Mouse (Mus musculus) hindbrain, embryonic 13.5 days (tissue): ENCODE data around the gene Uhrf1. TPM values are rescaled to one million over a fixed set of nuclear protein-coding genes. Genes with fewer than 3 reads are reported as not detected.

Experiments used
- ATAC-seq: fragments of 200-750 bp; cut with Nextera tagmentation; 2 replicates; pipeline ENCODE4 v1.8.0; 2017; ENCODE audit warnings: moderate TSS enrichment; ENCODE audit not compliant: low FRiP score
- H3K27ac ChIP-seq: fragments of 300-500 bp; sonication (generic); 2 replicates; pipeline ENCODE4 v1.5.1; 2015; ENCODE audit warnings: inconsistent platforms, mild to moderate bottlenecking, moderate library complexity
- H3K27me3 ChIP-seq: fragments of 300-500 bp; sonication (generic); 2 replicates; pipeline ENCODE4 v1.6.1; 2015; ENCODE audit warnings: mild to moderate bottlenecking, inconsistent platforms
- H3K36me3 ChIP-seq: fragments of 300-500 bp; sonication (generic); 2 replicates; pipeline ENCODE4 v1.6.1; 2015; ENCODE audit warnings: mild to moderate bottlenecking, inconsistent platforms
- H3K4me1 ChIP-seq: fragments of 300-500 bp; sonication (generic); replicated peaks from 2 replicates; pipeline ENCODE4 v1.6.1; 2015; ENCODE audit warnings: inconsistent platforms
- H3K4me2 ChIP-seq: fragments of 300-500 bp; sonication (generic); 2 replicates; pipeline ENCODE4 v1.6.1; 2015; ENCODE audit warnings: inconsistent platforms, mild to moderate bottlenecking, moderate library complexity
- H3K4me3 ChIP-seq: fragments of 300-500 bp; sonication (generic); 2 replicates; pipeline ENCODE4 v1.5.1; 2015; ENCODE audit warnings: mild to moderate bottlenecking, inconsistent platforms
- H3K9ac ChIP-seq: fragments of 300-500 bp; sonication (generic); 2 replicates; pipeline ENCODE4 v1.6.1; 2015; ENCODE audit warnings: mild to moderate bottlenecking, inconsistent platforms
- H3K9me3 ChIP-seq: fragments of 300-500 bp; sonication (generic); 2 replicates; pipeline ENCODE4 v1.6.1; 2016; ENCODE audit warnings: inconsistent platforms
- WGBS: fragments of 180-500 bp; shearing (Covaris S2); methylation state at CpG from one replicate; pipeline ENCODE4 v1.1.7; 2015; 5-methylcytosine and 5-hydroxymethylcytosine counted together
- polyA plus RNA-seq: library from polyadenylated mRNA; unstranded; fragments of >200 nt; fragmentation: Nextera tagmentation; extraction: Ambion mirVana; gene quantifications from 2 replicates; pipeline ENCODE4 v1.2.1, GENCODE M21; 2015

The Uhrf1 gene
- polyA plus RNA-seq, 1 experiment from 2014 or later: 27.1 TPM

GRCm38 (mm10) chr17:56305826-56306225, 2.7 kb downstream of the Uhrf1 start:
- Histone ChIP-seq H3K9me3 (no peaks in the 10 kb centered on the region), H3K4me3 (no peak overlapping the region), H3K27ac (no peak overlapping the region), H3K4me2 (peak overlapping the region; percentile 87; the same call in 1 of the 2 replicates), H3K27me3 (peaks cover 7% of the 10 kb centered on the region; the same call in 1 of the 2 replicates), H3K36me3 (peaks cover 7% of the 10 kb centered on the region; the same call in 1 of the 2 replicates), H3K4me1 (peaks cover 39% of the 10 kb centered on the region), H3K9ac (no peak overlapping the region)
- WGBS: 77% methylated on average over 8 of the region's 8 CpGs
- no peak for ATAC-seq

- no peak overlapping the region for H3K9ac ChIP-seq
- H3K27ac ChIP-seq: no peak overlapping the region
- H3K4me1 ChIP-seq: peaks cover 34% of the 10 kb centered on the region
- no peaks in the 10 kb centered on the region for H3K9me3 ChIP-seq
- H3K36me3 ChIP-seq: peaks cover 7% of the 10 kb centered on the region; the same call in 1 of the 2 replicates
- peaks cover 5% of the 10 kb centered on the region; the same call in 1 of the 2 replicates for H3K27me3 ChIP-seq
- no peak overlapping the region for H3K4me3 ChIP-seq
- ATAC-seq: no peak
- no peak overlapping the region for H3K4me2 ChIP-seq
- 90% methylated on average over 6 of the region's 6 CpGs for WGBS
Measured at GRCm38 (mm10) chr17:56308088-56308487, 5.0 kb downstream of the Uhrf1 start.

- no peaks in the 10 kb centered on the region for H3K27me3 ChIP-seq
- H3K27ac ChIP-seq: no peak overlapping the region
- H3K9me3 ChIP-seq: no peaks in the 10 kb centered on the region
- H3K4me2 ChIP-seq: no peak overlapping the region
- peaks cover 27% of the 10 kb centered on the region for H3K4me1 ChIP-seq
- 91% methylated on average over 15 of the region's 15 CpGs for WGBS
- no peak overlapping the region for H3K9ac ChIP-seq
- no peak for ATAC-seq
- H3K4me3 ChIP-seq: no peak overlapping the region
- peaks cover 7% of the 10 kb centered on the region; the same call in 1 of the 2 replicates for H3K36me3 ChIP-seq
Measured at GRCm38 (mm10) chr17:56309191-56309945, 6.2 kb downstream of the Uhrf1 start.

- no peak overlapping the region for H3K9ac ChIP-seq
Measured at GRCm38 (mm10) chr17:56324419-56324818, 21.3 kb downstream of the Uhrf1 start.

GRCm38 (mm10) chr17:56325450-56326152, 22.5 kb downstream of the Uhrf1 start, which contains the start of gene Kdm4b:
TSS of gene Kdm4b (plus strand) at chr17:56326062.
- Histone ChIP-seq H3K4me3 (peak within 1 kb of the TSS; percentile 79), H3K4me2 (peak within 1 kb of the TSS; percentile 83), H3K36me3 (0 out of 2 replicates have a peak, but pooled peaks cover 8% of the 10 kb centered on the region), H3K27me3 (no peaks in the 10 kb centered on the region), H3K9ac (peak within 1 kb of the TSS; percentile 92), H3K4me1 (peaks cover 39% of the 10 kb centered on the region), H3K9me3 (no peaks in the 10 kb centered on the region), H3K27ac (peak within 1 kb of the TSS; percentile 97)
- 1% methylated on average over 57 of the region's 57 CpGs for WGBS
- peak; percentile 100 for ATAC-seq

More at GRCm38 (mm10) chr17:56324419-56324818, 21.3 kb downstream of the Uhrf1 start:
- no peaks in the 10 kb centered on the region for H3K9me3 ChIP-seq
- no peaks in the 10 kb centered on the region for H3K27me3 ChIP-seq
- H3K27ac ChIP-seq: no peak overlapping the region
- H3K4me2 ChIP-seq: no peak overlapping the region
- peaks cover 27% of the 10 kb centered on the region for H3K4me1 ChIP-seq
- ATAC-seq: no peak
- H3K4me3 ChIP-seq: no peak overlapping the region
- peaks cover 15% of the 10 kb centered on the region; the same call in 1 of the 2 replicates for H3K36me3 ChIP-seq
- WGBS: 73% methylated on average over 3 of the region's 3 CpGs

- Histone ChIP-seq H3K27me3 (no peaks in the 10 kb centered on the region), H3K36me3 (0 out of 2 replicates have a peak, but pooled peaks cover 8% of the 10 kb centered on the region), H3K4me3 (peak overlapping the region; percentile 79), H3K9ac (peak overlapping the region; percentile 92), H3K27ac (peak overlapping the region; percentile 97), H3K4me1 (peaks cover 47% of the 10 kb centered on the region), H3K4me2 (peak overlapping the region; percentile 83), H3K9me3 (no peaks in the 10 kb centered on the region)
- WGBS: 2% methylated on average over 66 of the region's 67 CpGs
- peak; percentile 61 for ATAC-seq
Measured at GRCm38 (mm10) chr17:56326153-56327147, 23.3 kb downstream of the Uhrf1 start.

GRCm38 (mm10) chr17:56329267-56329666, 26.1 kb downstream of the Uhrf1 start:
- no peak overlapping the region for H3K27ac ChIP-seq
- no peak overlapping the region for H3K4me3 ChIP-seq
- no peak overlapping the region for H3K4me2 ChIP-seq
- H3K27me3 ChIP-seq: no peaks in the 10 kb centered on the region
- H3K36me3 ChIP-seq: no peaks in the 10 kb centered on the region
- no peaks in the 10 kb centered on the region for H3K9me3 ChIP-seq
- no peak for ATAC-seq
- H3K4me1 ChIP-seq: peaks cover 70% of the 10 kb centered on the region
- no peak overlapping the region for H3K9ac ChIP-seq

GRCm38 (mm10) chr17:56330345-56330744, 27.2 kb downstream of the Uhrf1 start:
- no peaks in the 10 kb centered on the region for H3K9me3 ChIP-seq
- H3K27ac ChIP-seq: 0 out of 2 replicates have a peak overlapping the region, but pooled peaks have one; percentile 19
- H3K27me3 ChIP-seq: no peaks in the 10 kb centered on the region
- 87% methylated on average over 3 of the region's 3 CpGs for WGBS
- H3K36me3 ChIP-seq: peaks cover 6% of the 10 kb centered on the region
- H3K4me1 ChIP-seq: peaks cover 67% of the 10 kb centered on the region
- no peak overlapping the region for H3K4me3 ChIP-seq
- no peak overlapping the region for H3K4me2 ChIP-seq
- no peak for ATAC-seq
- H3K9ac ChIP-seq: peak overlapping the region; percentile 26; the same call in 1 of the 2 replicates

GRCm38 (mm10) chr17:56331256-56331655, 28.1 kb downstream of the Uhrf1 start:
- Histone ChIP-seq H3K27ac (peak overlapping the region; percentile 35; the same call in 1 of the 2 replicates), H3K4me1 (peaks cover 76% of the 10 kb centered on the region), H3K9ac (peak overlapping the region; percentile 25; the same call in 1 of the 2 replicates)

GRCm38 (mm10) chr17:56332987-56333386, 29.9 kb downstream of the Uhrf1 start:
- 45% methylated on average over 8 of the region's 8 CpGs for WGBS
- H3K4me3 ChIP-seq: no peak overlapping the region
- H3K27ac ChIP-seq: no peak overlapping the region
- ATAC-seq: no peak
- H3K9ac ChIP-seq: no peak overlapping the region
- H3K4me1 ChIP-seq: peaks cover 83% of the 10 kb centered on the region
- H3K36me3 ChIP-seq: peaks cover 6% of the 10 kb centered on the region
- no peak overlapping the region for H3K4me2 ChIP-seq
- no peaks in the 10 kb centered on the region for H3K9me3 ChIP-seq
- no peaks in the 10 kb centered on the region for H3K27me3 ChIP-seq

More at GRCm38 (mm10) chr17:56331256-56331655, 28.1 kb downstream of the Uhrf1 start:
- no peak overlapping the region for H3K4me2 ChIP-seq
- no peak overlapping the region for H3K4me3 ChIP-seq
- no peak for ATAC-seq
- H3K36me3 ChIP-seq: peaks cover 6% of the 10 kb centered on the region
- H3K27me3 ChIP-seq: no peaks in the 10 kb centered on the region
- no peaks in the 10 kb centered on the region for H3K9me3 ChIP-seq

- Histone ChIP-seq H3K27me3 (no peaks in the 10 kb centered on the region), H3K9me3 (no peaks in the 10 kb centered on the region), H3K9ac (no peak overlapping the region), H3K4me1 (peaks cover 60% of the 10 kb centered on the region), H3K4me2 (no peak overlapping the region), H3K36me3 (peaks cover 6% of the 10 kb centered on the region), H3K4me3 (no peak overlapping the region), H3K27ac (no peak overlapping the region)
- WGBS: 52% methylated on average over 4 of the region's 4 CpGs
- no peak for ATAC-seq
Measured at GRCm38 (mm10) chr17:56337190-56337589, 34.1 kb downstream of the Uhrf1 start.
